Mouse (Mus musculus): ENCODE results near the gene Pkd1. TPM values are rescaled to one million over a fixed set of nuclear protein-coding genes. Genes with fewer than 3 reads are reported as not detected.

The Pkd1 gene
- polyA plus RNA-seq, 1 experiment from 2014 or later = 9.6 TPM

GRCm38 (mm10) chr17:24630072-24630471 lies 80.4 kb downstream of the Pkd1 start:
- Histone ChIP-seq H3K4me2 (ENCODE audit: low read depth, low read length) (no peak overlapping the region), H3K36me3 (replicated peaks; ENCODE audit: control insufficient read depth, insufficient read depth, low read depth, low read length) (peaks cover 10% of the 10 kb centered on the region), H3K4me3 (ENCODE audit: low read depth, low read length) (no peak overlapping the region), H3K9me3 (replicated peaks; ENCODE audit: control insufficient read depth, low read length) (no peaks in the 10 kb centered on the region), H3K4me1 (ENCODE audit: control insufficient read depth, insufficient read depth, low read length) (peaks cover 6% of the 10 kb centered on the region; the same call in 1 of the 2 replicates), H3K27me3 (ENCODE audit: control insufficient read depth, insufficient read depth, low read length) (no peaks in the 10 kb centered on the region), H3K9ac (replicated peaks; ENCODE audit: low read length) (no peak overlapping the region), H3K27ac (replicated peaks; ENCODE audit: low read depth, low read length) (no peak overlapping the region)
- ATAC-seq (replicated peaks; ENCODE audit: insufficient number of reproducible peaks, low FRiP score, low TSS enrichment, low read depth) (no peak), DNase-seq (ENCODE audit: low spot score) (no peak)
- 86% methylated on average over 14 of the region's 14 CpGs for WGBS

- Histone ChIP-seq H3K4me3 (ENCODE audit: low read depth, low read length) (peak within 1 kb of the TSS; percentile 69), H3K36me3 (replicated peaks; ENCODE audit: control insufficient read depth, insufficient read depth, low read depth, low read length) (peaks cover 3% of the 10 kb centered on the region), H3K9ac (replicated peaks; ENCODE audit: low read length) (peak within 1 kb of the TSS; percentile 76), H3K4me2 (ENCODE audit: low read depth, low read length) (peak within 1 kb of the TSS; percentile 65), H3K27me3 (ENCODE audit: control insufficient read depth, insufficient read depth, low read length) (no peaks in the 10 kb centered on the region), H3K27ac (replicated peaks; ENCODE audit: low read depth, low read length) (peak within 1 kb of the TSS; percentile 68; the same call in 1 of the 2 replicates), H3K9me3 (replicated peaks; ENCODE audit: control insufficient read depth, low read length) (no peaks in the 10 kb centered on the region), H3K4me1 (ENCODE audit: control insufficient read depth, insufficient read depth, low read length) (peaks cover 6% of the 10 kb centered on the region; the same call in 1 of the 2 replicates)
- DNase-seq (ENCODE audit: low spot score) (peak; percentile 96), ATAC-seq (replicated peaks; ENCODE audit: insufficient number of reproducible peaks, low FRiP score, low TSS enrichment, low read depth) (peak; percentile 86)
- 2% methylated on average over 51 of the region's 51 CpGs for WGBS
Observed at GRCm38 (mm10) chr17:24632167-24632812, 82.7 kb downstream of the Pkd1 start, which contains the start of the genes Tsc2 and Nthl1. Gene Tsc2 (minus strand): TSS chr17:24632630. Gene Nthl1 (plus strand): TSS chr17:24632680.

GRCm38 (mm10) chr17:24632813-24633449 lies 83.3 kb downstream of the Pkd1 start:
- no peaks in the 10 kb centered on the region for H3K9me3 ChIP-seq (replicated peaks; ENCODE audit: control insufficient read depth, low read length)
- H3K27ac ChIP-seq (replicated peaks; ENCODE audit: low read depth, low read length) = peak overlapping the region; percentile 68; the same call in 1 of the 2 replicates
- WGBS = 10% methylated on average over 22 of the region's 22 CpGs
- H3K4me3 ChIP-seq (ENCODE audit: low read depth, low read length) = peak overlapping the region; percentile 69
- H3K4me2 ChIP-seq (ENCODE audit: low read depth, low read length) = peak overlapping the region; percentile 65
- H3K36me3 ChIP-seq (replicated peaks; ENCODE audit: control insufficient read depth, insufficient read depth, low read depth, low read length) = peaks cover 3% of the 10 kb centered on the region
- peak overlapping the region; percentile 76 for H3K9ac ChIP-seq (replicated peaks; ENCODE audit: low read length)
- H3K4me1 ChIP-seq (ENCODE audit: control insufficient read depth, insufficient read depth, low read length) = peaks cover 6% of the 10 kb centered on the region; the same call in 1 of the 2 replicates
- H3K27me3 ChIP-seq (ENCODE audit: control insufficient read depth, insufficient read depth, low read length) = no peaks in the 10 kb centered on the region
- ATAC-seq (replicated peaks; ENCODE audit: insufficient number of reproducible peaks, low FRiP score, low TSS enrichment, low read depth) (peak; percentile 14; the same call in 1 of the 2 replicates), DNase-seq (ENCODE audit: low spot score) (no peak)

GRCm38 (mm10) chr17:24633831-24634230 lies 84.2 kb downstream of the Pkd1 start:
- 92% methylated on average over 11 of the region's 11 CpGs for WGBS
- peaks cover 3% of the 10 kb centered on the region for H3K36me3 ChIP-seq (replicated peaks; ENCODE audit: control insufficient read depth, insufficient read depth, low read depth, low read length)

GRCm38 (mm10) chr17:24635024-24635423 lies 85.4 kb downstream of the Pkd1 start:
- Histone ChIP-seq H3K27me3 (ENCODE audit: control insufficient read depth, insufficient read depth, low read length) (no peaks in the 10 kb centered on the region), H3K9me3 (replicated peaks; ENCODE audit: control insufficient read depth, low read length) (no peaks in the 10 kb centered on the region), H3K27ac (replicated peaks; ENCODE audit: low read depth, low read length) (no peak overlapping the region), H3K4me1 (ENCODE audit: control insufficient read depth, insufficient read depth, low read length) (peaks cover 11% of the 10 kb centered on the region), H3K9ac (replicated peaks; ENCODE audit: low read length) (no peak overlapping the region), H3K4me3 (ENCODE audit: low read depth, low read length) (no peak overlapping the region), H3K4me2 (ENCODE audit: low read depth, low read length) (no peak overlapping the region), H3K36me3 (replicated peaks; ENCODE audit: control insufficient read depth, insufficient read depth, low read depth, low read length) (no peaks in the 10 kb centered on the region; the same call in 1 of the 2 replicates)
- DNase-seq (ENCODE audit: low spot score) = no peak
- no peak for ATAC-seq (replicated peaks; ENCODE audit: insufficient number of reproducible peaks, low FRiP score, low TSS enrichment, low read depth)
- WGBS = 94% methylated on average over 4 of the region's 4 CpGs

More at GRCm38 (mm10) chr17:24633831-24634230, 84.2 kb downstream of the Pkd1 start:
- H3K9ac ChIP-seq (replicated peaks; ENCODE audit: low read length) = no peak overlapping the region
- no peak for DNase-seq (ENCODE audit: low spot score)
- H3K27me3 ChIP-seq (ENCODE audit: control insufficient read depth, insufficient read depth, low read length) = no peaks in the 10 kb centered on the region
- H3K27ac ChIP-seq (replicated peaks; ENCODE audit: low read depth, low read length) = no peak overlapping the region
- H3K4me1 ChIP-seq (ENCODE audit: control insufficient read depth, insufficient read depth, low read length) = peaks cover 6% of the 10 kb centered on the region; the same call in 1 of the 2 replicates
- H3K4me3 ChIP-seq (ENCODE audit: low read depth, low read length) = no peak overlapping the region
- ATAC-seq (replicated peaks; ENCODE audit: insufficient number of reproducible peaks, low FRiP score, low TSS enrichment, low read depth) = no peak
- H3K9me3 ChIP-seq (replicated peaks; ENCODE audit: control insufficient read depth, low read length) = no peaks in the 10 kb centered on the region
- H3K4me2 ChIP-seq (ENCODE audit: low read depth, low read length) = no peak overlapping the region

- Histone ChIP-seq H3K27ac (replicated peaks; ENCODE audit: low read depth, low read length) (no peak overlapping the region), H3K9ac (replicated peaks; ENCODE audit: low read length) (no peak overlapping the region), H3K36me3 (replicated peaks; ENCODE audit: control insufficient read depth, insufficient read depth, low read depth, low read length) (no peaks in the 10 kb centered on the region), H3K4me2 (ENCODE audit: low read depth, low read length) (no peak overlapping the region), H3K4me3 (ENCODE audit: low read depth, low read length) (no peak overlapping the region), H3K9me3 (replicated peaks; ENCODE audit: control insufficient read depth, low read length) (no peaks in the 10 kb centered on the region), H3K27me3 (ENCODE audit: control insufficient read depth, insufficient read depth, low read length) (no peaks in the 10 kb centered on the region), H3K4me1 (ENCODE audit: control insufficient read depth, insufficient read depth, low read length) (peaks cover 14% of the 10 kb centered on the region)
- WGBS = 91% methylated on average over 5 of the region's 5 CpGs
- DNase-seq (ENCODE audit: low spot score) = no peak
- ATAC-seq (replicated peaks; ENCODE audit: insufficient number of reproducible peaks, low FRiP score, low TSS enrichment, low read depth) = no peak
Observed at GRCm38 (mm10) chr17:24635694-24636093, 86.1 kb downstream of the Pkd1 start.

- Histone ChIP-seq H3K27me3 (ENCODE audit: control insufficient read depth, insufficient read depth, low read length) (no peaks in the 10 kb centered on the region), H3K9ac (replicated peaks; ENCODE audit: low read length) (no peak overlapping the region), H3K4me2 (ENCODE audit: low read depth, low read length) (no peak overlapping the region), H3K9me3 (replicated peaks; ENCODE audit: control insufficient read depth, low read length) (no peaks in the 10 kb centered on the region), H3K4me3 (ENCODE audit: low read depth, low read length) (no peak overlapping the region), H3K27ac (replicated peaks; ENCODE audit: low read depth, low read length) (no peak overlapping the region), H3K36me3 (replicated peaks; ENCODE audit: control insufficient read depth, insufficient read depth, low read depth, low read length) (no peaks in the 10 kb centered on the region), H3K4me1 (ENCODE audit: control insufficient read depth, insufficient read depth, low read length) (peaks cover 11% of the 10 kb centered on the region)
- 61% methylated on average over 5 of the region's 5 CpGs for WGBS
- ATAC-seq (replicated peaks; ENCODE audit: insufficient number of reproducible peaks, low FRiP score, low TSS enrichment, low read depth) (no peak), DNase-seq (ENCODE audit: low spot score) (no peak)
Observed at GRCm38 (mm10) chr17:24636781-24637481, 87.3 kb downstream of the Pkd1 start.

All from embryonic facial prominence, embryonic 11.5 days (tissue).